Mouse (Mus musculus): ENCODE measurements around the gene Cox19.

Cox19 gene

GRCm38 (mm10) chr5:139327634-139328020, 23.6 kb downstream of the Cox19 start:
- no peak for DNase-seq (ENCODE audit: low spot score)

GRCm38 (mm10) chr5:139326986-139327633, 24.1 kb downstream of the Cox19 start:
- DNase-seq (ENCODE audit: low spot score): no peak

- no peak for DNase-seq (ENCODE audit: low spot score)
Observed at GRCm38 (mm10) chr5:139326111-139326696, 25.0 kb downstream of the Cox19 start.

GRCm38 (mm10) chr5:139325395-139325966, 25.7 kb downstream of the Cox19 start, which contains the start of gene Adap1:
Adap1 (minus strand) TSS chr5:139325622.
- DNase-seq (ENCODE audit: low spot score): no peak

GRCm38 (mm10) chr5:139324691-139325394, 26.4 kb downstream of the Cox19 start:
- DNase-seq (ENCODE audit: low spot score): no peak

- no peak for DNase-seq (ENCODE audit: low spot score)
Observed at GRCm38 (mm10) chr5:139324045-139324491, 27.1 kb downstream of the Cox19 start.

GRCm38 (mm10) chr5:139323260-139323924, 27.8 kb downstream of the Cox19 start:
- no peak for DNase-seq (ENCODE audit: low spot score)

- DNase-seq (ENCODE audit: low spot score): no peak
Observed at GRCm38 (mm10) chr5:139321331-139321730, 29.9 kb downstream of the Cox19 start.

GRCm38 (mm10) chr5:139320424-139320823, 30.8 kb downstream of the Cox19 start:
- DNase-seq (ENCODE audit: low spot score): no peak

- no peak for DNase-seq (ENCODE audit: low spot score)
Observed at GRCm38 (mm10) chr5:139317751-139318504, 33.3 kb downstream of the Cox19 start.

GRCm38 (mm10) chr5:139316982-139317675, 34.1 kb downstream of the Cox19 start:
- DNase-seq (ENCODE audit: low spot score): no peak

GRCm38 (mm10) chr5:139314941-139315642, 36.1 kb downstream of the Cox19 start:
- no peak for DNase-seq (ENCODE audit: low spot score)

GRCm38 (mm10) chr5:139313536-139313935, 37.7 kb downstream of the Cox19 start:
- no peak for DNase-seq (ENCODE audit: low spot score)

GRCm38 (mm10) chr5:139311822-139312221, 39.4 kb downstream of the Cox19 start:
- DNase-seq (ENCODE audit: low spot score): no peak

- DNase-seq (ENCODE audit: low spot score): no peak
Observed at GRCm38 (mm10) chr5:139310477-139310876, 40.7 kb downstream of the Cox19 start.

- DNase-seq (ENCODE audit: low spot score): no peak
Observed at GRCm38 (mm10) chr5:139309946-139310345, 41.3 kb downstream of the Cox19 start.

- no peak for DNase-seq (ENCODE audit: low spot score)
Observed at GRCm38 (mm10) chr5:139303646-139304061, 47.6 kb downstream of the Cox19 start.

- no peak for DNase-seq (ENCODE audit: low spot score)
Observed at GRCm38 (mm10) chr5:139302101-139302500, 49.1 kb downstream of the Cox19 start.

- no peak for DNase-seq (ENCODE audit: low spot score)
Observed at GRCm38 (mm10) chr5:139297745-139298144, 53.5 kb downstream of the Cox19 start.

- no peak for DNase-seq (ENCODE audit: low spot score)
Observed at GRCm38 (mm10) chr5:139297092-139297491, 54.1 kb downstream of the Cox19 start.
